Mouse (Mus musculus) layer of hippocampus, adult 9-10 months (tissue): ENCODE results near the gene Wipf2.

Experiments used
- DNase-seq: peaks from one replicate; pipeline ENCODE4 v3.0.0; 2022; ENCODE audit warnings: low spot score

Wipf2 gene

GRCm38 (mm10) chr11:98854116-98854515, 9.3 kb upstream of the Wipf2 start:
- no peak for DNase-seq

GRCm38 (mm10) chr11:98854659-98855058, 8.8 kb upstream of the Wipf2 start:
- no peak for DNase-seq

DNA sequence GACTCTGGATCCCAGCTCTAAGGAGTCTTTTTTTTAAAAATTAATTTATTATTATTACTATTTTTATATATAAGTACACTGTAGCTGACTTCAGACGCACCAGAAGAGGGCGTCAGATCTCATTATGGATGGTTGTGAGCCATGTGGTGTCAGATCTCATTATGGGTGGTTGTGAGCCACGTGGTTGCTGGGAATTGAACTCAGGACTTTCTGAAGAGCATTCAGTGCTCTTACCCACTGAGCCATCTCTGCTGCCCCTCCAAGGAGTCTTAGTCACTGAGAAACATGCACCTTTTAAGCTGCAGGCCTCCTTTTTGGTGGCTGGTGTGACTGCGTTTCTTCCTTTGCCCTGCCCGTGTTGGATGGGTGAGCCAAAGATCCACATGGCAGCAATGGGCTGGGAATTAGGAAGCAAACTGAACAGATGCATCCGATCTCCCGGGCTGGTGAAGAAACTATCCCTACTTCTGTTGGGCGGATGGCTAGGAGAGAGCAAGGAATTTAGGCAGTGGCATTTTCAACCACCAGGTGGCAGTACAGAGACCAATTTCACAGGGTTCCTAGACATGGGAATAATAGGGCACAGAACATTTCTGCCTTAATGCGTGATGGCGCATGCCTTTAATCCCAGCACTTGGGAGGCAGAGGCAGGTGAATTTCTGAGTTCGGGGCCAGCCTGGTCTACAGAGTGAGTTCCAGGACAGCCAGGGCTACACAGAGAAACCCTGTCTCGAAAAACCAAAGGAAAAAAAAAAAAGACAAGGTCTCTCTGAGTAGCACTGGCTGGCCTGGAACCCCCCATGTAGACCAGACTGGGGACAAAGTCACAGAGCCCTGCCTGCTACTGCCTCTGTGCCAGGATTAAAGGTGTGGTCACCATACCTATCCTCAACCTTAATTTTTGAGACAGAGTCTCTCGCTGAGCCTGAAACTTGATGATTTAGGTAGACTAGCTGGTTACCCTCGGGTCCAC, 4.4 kb upstream of the Wipf2 start:
- peak; percentile 97 for DNase-seq

- no peak for DNase-seq
Observed at GRCm38 (mm10) chr11:98863751-98864429, 452 bp downstream of the Wipf2 start.

GRCm38 (mm10) chr11:98867293-98867692, 3.9 kb downstream of the Wipf2 start:
- DNase-seq, result no peak

DNA sequence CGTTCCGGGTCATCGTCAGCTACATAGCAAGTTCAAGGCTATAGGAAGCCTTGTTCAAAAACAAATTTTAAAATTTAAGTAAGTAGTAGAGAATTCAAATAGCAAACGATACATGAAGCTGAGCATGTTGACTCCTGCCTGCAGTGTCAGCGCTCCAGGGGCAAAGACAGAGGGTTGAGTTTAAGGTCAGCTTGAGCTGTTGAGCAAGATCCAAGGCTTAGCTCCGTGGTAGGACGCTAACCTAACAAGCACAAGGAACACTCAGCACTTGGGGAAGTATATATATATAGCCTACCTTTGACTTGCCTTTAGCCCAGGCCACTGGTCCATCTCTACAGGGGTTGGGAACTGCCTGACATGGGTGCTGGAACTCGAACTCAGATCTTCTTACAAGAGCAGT, 6.5 kb downstream of the Wipf2 start:
- no peak for DNase-seq

DNA sequence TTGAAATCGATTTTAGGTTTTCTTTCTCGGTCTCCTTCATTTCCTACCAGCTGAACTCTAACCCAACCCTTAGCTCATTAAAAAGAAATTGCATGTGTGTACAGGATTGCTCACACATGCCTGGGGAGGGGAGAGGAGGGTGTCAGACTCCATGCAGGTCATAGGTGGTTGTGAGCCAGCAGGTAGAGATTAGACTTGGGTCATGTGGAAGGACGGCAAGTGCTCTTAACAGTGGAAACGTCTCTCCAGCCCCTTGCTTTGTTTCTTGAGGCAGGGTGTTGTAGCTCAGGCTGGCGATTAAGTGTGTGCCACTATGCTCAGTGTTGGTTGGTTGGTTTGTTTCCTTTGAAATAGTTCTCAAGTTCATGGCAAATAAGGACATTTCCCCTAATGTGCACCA, 7.4 kb downstream of the Wipf2 start:
- DNase-seq, result no peak

GRCm38 (mm10) chr11:98871416-98871815, 8.0 kb downstream of the Wipf2 start:
- no peak for DNase-seq

DNA sequence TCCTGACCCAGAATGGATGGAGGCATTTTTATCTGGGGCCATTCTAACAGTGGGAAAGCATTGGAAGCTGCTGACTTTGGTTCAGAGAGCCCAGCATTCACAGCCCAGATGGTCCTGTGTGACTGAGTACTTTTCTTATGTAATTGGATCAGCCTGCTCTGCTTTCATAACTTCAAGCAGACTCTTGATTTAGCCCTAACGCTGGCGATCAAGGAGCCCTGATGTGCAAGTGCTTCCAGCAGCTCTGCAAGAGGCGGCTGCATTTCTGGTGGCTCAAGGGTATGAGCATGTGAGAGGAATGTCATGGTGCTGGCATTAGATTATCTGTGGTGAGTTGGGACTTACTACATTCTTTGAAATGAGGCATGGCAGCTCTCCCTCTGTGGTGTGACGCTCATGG, 8.6 kb downstream of the Wipf2 start:
- peak; percentile 55 for DNase-seq

DNA sequence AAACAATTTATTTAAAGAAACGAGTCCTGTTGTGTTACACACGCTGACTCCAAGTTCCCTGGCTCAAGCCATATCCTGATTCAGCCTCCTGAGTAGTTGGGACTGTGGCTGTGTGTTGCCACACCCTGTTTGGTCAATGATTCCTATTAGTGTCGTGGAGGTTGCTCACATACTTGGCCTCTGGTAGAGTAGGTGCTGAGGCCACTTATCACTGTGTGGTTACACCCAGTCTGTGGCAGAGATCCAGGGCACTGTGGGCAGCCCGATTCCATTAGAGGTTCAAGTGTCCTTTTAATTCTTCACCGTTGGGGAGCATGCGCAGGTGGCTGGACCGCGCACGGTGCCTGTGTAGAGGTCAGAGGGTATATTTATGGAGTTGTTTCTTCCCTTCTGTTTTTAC, 10.5 kb downstream of the Wipf2 start:
- DNase-seq, result no peak

DNA sequence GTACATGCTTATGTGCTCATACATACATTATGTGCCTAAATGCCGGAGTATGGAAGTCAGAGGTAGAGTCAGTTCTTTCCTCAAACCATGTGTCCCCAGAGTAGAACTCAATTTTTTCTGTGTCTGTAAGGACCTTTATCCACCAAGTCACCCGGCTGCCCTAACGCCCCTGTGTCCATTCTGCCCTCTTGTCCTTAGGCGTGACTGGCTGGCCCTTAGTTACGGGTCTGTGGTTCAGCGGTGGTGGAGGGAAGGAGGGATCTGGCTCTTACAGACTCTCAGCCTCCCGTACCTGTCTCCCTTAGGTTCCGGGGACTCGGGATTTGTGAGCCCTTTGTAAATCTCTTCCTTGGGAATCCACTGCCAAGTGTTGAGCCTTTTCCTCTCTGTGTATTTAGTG, 13.6 kb downstream of the Wipf2 start:
- no peak for DNase-seq

DNA sequence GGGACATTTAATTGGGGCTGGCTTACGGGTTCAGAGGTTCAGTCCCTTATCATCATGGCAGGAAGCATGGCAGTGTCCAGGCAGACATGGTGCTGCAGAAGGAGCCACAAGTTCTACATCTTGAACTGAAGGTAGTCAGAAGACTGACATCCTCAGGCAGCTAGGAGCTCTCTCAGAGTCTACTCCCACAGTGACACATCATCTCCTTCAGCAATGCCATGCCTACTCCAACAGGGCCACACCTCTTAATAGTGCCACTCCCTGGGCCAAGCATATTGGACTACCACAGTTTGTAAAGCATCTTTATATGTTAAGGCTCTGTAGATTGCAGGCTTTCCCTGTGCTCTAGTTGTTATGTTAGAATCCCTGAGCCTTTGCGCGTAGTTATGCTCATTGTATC, 24.3 kb downstream of the Wipf2 start:
- DNase-seq, result no peak

- DNase-seq, result no peak
Observed at GRCm38 (mm10) chr11:98889077-98889476, 25.6 kb downstream of the Wipf2 start.

DNA sequence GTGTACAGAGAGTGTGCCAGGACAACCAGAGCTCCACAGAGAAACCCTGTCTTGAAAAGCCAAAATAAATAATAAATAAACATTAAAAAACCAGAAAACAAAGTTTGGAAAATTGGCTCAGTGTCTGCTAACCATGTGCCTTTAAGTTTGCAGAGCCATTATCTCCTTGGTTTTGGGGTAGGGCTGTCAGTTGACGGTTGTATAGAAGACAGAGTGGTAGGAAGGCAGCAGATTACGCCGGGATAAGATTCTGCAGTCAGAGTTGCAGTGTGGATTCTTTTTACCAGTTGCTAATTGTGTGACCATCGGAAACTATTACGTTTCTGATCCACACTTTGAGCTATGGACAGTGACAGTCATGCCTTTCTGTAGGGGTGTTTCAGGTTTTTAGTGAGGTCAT, 26.5 kb downstream of the Wipf2 start:
- no peak for DNase-seq

DNA sequence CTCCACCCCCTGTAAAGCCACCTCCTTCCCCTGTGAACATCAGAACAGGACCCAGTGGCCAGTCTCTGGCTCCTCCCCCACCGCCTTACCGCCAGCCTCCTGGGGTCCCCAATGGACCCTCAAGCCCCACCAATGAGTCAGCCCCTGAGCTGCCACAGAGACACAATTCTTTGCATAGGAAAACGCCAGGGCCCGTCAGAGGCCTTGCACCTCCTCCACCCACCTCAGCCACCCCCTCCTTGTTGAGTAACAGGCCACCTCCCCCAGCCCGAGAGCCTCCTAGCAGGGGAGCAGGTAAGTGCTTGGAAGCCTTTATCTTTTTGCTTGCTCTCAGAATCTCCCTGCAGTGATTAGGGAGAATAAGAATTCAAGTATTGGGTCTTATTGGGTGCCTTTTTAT, 29.0 kb downstream of the Wipf2 start:
- DNase-seq, result no peak

DNA sequence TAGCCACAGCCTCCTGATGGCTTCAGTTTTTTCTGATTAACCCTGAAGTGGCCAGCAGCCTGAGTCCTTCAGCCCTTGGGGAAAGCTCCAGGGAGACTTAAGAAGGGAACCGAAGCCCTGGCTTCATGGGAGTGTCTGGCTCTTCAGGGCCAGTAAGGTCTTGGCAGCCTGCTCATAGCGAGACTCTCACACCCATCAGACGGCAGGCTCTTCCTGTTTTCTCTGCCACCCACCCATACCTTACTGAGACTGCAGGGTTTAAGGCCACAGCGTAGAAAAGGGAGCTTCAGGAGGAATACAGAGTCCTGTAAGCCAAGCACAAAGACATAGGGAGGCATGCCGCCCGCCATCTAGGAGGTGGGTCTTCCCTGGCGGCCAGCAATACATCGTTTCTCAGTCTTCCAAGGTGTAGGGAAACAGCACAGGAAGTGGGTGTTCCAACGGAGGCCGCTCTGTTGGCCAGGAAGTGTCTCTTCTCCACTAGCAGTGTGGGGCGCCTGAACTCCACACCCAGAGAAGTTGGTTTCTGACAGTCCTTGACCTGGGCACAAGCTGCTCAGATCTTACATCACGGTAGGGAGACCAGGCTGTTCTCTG, 37.2 kb downstream of the Wipf2 start:
- no peak for DNase-seq

- DNase-seq, result no peak
Observed at GRCm38 (mm10) chr11:98902621-98903245, 39.3 kb downstream of the Wipf2 start.

GRCm38 (mm10) chr11:98904577-98904976, 41.1 kb downstream of the Wipf2 start:
- DNase-seq, result no peak

DNA sequence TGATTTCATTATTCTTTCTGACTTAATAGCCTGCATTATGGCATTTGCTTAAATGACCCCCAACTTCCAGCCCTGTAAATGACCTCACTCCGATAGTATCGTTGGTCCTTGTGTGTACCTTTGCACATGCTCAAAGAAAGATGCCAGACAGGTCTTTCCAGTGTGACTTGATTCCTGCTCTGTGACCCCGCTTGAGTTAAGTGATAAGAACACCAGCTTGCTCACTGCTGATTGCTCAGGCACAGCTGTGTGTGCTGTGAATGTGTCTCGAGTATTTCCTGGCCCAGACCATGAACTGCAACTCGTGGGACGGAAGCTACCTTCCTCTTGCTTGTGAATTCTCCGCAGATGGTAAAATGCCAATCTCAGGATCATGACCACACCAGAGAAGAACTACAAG, 41.6 kb downstream of the Wipf2 start:
- no peak for DNase-seq

DNA sequence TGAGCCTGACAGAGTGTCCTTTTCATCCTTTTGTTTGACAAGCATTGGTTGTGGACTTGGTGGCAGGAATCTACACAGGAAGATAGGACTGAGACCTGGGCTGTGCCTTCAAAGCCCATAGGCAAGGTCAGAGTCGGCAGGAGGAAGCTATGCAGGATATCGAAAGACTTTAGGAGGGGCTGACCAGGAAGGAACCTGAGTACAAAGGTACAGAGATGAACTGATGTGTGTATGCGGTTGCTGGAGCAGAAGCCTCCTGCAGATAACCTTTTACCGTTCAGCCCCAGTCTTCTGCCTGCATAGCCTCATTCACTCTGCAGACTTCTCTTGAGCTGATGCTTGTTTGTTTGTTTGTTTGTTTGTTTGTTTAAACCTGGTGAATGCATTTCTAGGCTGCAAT, 42.1 kb downstream of the Wipf2 start:
- DNase-seq, result no peak

GRCm38 (mm10) chr11:98907063-98907436, 43.6 kb downstream of the Wipf2 start:
- DNase-seq, result no peak

DNA sequence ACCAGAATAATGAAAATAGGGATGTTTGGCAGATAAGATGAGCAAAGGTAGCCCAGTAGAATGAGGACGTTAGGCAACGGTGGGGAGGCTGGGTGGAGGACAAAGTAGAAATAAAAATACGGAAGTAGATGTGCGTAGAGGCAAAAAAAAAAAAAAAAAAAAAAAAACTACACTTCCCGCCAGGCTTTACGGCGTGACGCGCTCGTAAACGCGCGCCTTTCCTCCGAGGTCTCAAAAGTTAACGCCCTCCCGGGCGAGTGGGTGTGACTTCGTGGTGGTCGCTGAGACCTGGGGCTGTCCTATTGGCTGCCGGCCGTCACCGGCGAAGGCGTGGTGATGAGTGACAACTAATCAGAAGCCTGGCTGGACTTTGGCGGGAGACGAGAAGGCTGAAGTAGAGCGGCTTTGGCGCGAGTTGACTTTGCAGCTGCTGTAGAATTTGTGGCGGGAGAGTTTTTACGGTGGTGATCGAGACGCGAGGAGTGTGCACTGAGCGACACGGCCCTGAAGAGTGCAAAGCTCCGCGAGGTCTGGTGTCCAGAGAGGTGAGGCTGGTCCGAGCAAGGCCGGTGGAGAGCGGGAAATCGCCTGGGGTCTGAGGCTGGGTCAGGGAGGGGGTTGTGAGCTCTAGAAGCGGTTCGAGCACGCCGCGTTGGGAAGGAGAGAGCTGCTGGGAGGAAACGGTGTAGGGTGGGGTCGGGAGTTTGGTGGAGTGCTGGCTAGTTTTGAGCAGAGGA, 44.2 kb downstream of the Wipf2 start, which contains the start of gene Cdc6:
Cdc6 (plus strand) TSS at position 365 of the 737 bp plus-strand sequence.
- DNase-seq, result peak; percentile 79
